Mouse (Mus musculus): ENCODE results near the gene Ermp1.

Ermp1 gene

GRCm38 (mm10) chr19:29647651-29648549 lies at the start of gene Ermp1:
Gene Ermp1, minus strand, starts transcription at chr19:29648415.
- peak; percentile 95 for DNase-seq (ENCODE audit: low read depth, low spot score)

DNA sequence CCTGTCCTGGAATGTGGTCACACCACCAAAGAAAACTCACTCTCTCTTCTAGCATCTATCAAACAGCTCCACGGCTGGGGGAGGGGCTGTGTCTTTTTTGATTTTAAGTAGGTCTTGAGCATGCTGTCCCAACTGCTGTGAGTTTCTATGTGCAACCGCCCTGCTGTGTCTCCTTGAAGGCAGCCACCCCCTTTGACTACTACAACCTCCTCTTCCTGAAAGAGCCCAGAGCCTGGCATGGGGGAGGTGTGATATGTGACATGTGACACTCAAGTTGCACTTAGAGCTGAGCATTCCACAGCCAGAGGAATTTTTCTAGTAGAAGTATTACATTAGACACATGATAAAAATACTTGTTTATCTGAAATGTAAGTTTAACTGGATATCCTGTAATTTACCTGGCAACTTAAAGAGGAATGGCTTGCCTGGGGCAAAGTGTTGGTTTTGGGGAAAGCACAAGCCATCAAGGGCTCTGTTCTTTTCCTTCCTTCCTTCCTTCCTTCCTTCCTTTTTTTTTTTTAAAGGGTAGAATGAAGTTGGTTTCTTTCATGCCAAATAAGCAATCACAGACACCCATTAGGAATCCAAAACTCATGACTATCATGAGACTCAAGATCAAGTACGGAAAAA lies 49.1 kb upstream of the Ermp1 start, which contains the start of gene Mlana:
Gene Mlana, plus strand, starts transcription at position 580 of the 630 bp plus-strand sequence.
- DNase-seq (ENCODE audit: low read depth, low spot score), result no peak

DNA sequence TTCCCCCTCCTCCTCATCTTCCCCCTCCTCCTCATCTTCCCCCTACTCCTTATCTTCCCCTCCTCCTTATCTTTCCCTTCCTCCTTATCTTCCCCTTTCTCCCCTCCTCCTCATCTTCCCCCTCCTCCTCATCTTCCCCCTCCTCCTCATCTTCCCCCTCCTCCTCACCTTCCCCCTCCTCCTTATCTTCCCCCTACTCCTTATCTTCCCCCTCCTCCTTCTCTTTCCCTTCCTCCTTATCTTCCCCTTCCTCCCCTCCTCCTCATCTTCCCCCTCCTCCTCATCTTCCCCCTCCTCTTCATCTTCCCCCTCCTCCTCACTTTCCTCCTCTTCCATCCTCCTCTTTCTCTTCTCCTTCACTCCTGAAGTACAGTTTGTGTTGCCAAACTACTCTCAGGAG lies 48.6 kb upstream of the Ermp1 start:
- no peak for DNase-seq (ENCODE audit: low read depth, low spot score)

DNA sequence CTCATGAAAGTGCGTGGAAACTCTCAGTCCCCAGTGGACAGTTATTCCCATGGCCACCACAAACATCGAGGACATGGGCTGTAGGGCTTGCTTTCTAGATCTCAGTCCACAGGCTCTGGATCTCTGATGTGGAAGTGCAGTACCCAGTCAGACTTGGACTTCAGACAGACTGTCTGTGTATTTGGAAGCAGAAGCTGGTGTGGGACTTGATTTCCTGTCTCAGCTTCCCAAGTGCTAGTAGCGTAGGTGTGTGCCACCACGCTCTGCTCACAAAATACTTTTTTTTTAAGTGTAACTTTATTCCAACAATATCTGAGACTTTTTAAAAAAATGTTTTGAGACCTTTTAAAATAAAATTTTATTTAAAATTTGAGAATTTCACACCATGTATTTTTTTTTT lies 48.1 kb upstream of the Ermp1 start:
- DNase-seq (ENCODE audit: low read depth, low spot score), result no peak

GRCm38 (mm10) chr19:29695071-29695470 lies 46.9 kb upstream of the Ermp1 start:
- no peak for DNase-seq (ENCODE audit: low read depth, low spot score)

DNA sequence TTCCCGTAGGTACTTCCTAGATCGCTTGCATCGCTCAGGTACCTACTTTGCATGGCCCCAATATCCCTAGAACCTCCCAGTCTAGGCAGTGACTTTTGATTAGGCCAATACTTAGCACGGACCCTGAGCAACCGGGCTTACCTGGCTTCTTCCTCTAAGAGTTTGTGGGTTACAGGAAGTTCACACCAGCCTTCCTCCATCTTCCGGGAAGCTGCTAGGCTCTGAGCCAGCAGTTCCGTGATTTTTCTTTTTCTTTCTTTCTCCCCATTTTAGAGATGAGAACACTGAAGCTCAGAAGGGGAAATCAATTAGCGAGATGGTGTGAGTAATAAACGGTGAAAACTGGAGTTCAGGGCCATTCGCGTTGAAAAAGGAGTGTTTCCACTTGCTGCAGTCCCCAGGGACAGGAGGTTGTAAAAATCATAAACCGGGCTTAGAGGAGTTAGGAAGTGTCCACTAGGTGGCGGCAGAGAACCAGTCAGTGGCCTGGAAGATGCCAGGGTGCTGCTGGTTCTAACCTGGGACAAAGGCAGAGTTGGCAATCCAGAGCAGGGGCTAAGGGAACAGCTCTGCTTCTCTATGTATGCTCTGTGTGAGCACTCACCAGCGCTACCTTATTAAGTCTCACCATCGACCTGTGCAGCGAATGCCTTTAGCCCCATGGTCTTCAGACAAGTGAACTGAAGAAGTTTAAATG lies 35.8 kb upstream of the Ermp1 start:
- DNase-seq (ENCODE audit: low read depth, low spot score), result peak; percentile 95

GRCm38 (mm10) chr19:29680182-29681152 lies 32.3 kb upstream of the Ermp1 start:
- DNase-seq (ENCODE audit: low read depth, low spot score), result no peak

- no peak for DNase-seq (ENCODE audit: low read depth, low spot score)
Observed at GRCm38 (mm10) chr19:29678181-29678778, 30.1 kb upstream of the Ermp1 start.

DNA sequence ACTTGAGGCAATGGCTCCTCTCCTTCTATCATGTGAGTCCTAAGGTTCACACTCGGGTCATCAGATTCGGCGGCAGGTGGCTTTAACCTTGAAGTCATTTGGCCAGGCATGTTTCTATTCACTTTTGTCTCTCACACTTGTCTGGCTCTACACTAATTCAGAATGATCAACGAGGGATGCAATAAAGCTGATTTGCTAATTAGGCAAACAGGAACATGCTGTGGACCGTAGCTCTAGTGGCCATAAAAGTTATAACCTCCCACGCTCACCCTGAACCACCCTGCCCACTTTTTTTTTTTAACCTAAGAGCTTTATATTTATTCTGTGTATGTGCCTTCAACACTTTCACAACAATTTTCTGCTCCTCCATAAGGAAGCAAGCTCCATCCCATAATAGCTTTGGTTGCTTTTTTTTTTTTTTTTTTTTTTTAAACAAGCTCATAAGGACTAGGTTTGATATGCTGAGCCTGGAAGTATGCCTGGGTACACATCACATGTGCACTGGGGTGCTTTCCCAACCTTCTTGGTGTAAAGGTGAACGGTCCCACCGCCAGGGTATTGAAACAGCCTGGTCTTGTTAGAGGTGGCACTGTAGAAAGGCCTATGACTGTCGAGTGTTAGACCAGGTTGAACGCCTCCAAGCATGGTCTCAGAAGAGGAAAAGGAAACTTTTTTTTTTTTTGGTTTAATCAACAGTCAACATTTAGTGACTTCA lies 28.4 kb upstream of the Ermp1 start:
- DNase-seq (ENCODE audit: low read depth, low spot score), result peak; percentile 10

DNA sequence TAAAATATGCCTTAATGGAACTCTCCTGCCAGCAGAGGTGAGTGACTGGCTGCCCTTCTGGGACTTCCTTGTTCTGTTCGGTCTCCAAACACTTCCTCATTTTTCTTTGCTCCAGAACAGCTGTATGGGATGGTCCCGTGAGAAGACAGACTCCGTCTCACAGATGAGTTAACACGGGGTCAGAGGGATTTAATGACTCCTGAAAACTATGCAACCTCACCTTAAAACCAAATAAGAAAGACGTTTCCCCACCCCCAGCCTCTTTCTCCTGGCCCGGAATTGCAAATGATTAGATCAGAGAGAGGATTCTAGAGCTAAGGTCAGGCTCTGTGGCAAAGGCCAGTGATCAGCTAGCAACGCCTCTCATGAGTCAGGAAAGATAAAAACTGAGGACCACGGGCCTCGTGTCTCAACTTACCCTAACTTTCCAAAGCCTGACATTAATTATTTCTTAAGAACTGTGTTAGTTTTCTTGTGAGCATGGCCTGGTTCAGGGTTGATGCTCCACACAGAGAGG lies 27.4 kb upstream of the Ermp1 start:
- DNase-seq (ENCODE audit: low read depth, low spot score), result no peak

GRCm38 (mm10) chr19:29674946-29675345 lies 26.7 kb upstream of the Ermp1 start:
- DNase-seq (ENCODE audit: low read depth, low spot score), result no peak

DNA sequence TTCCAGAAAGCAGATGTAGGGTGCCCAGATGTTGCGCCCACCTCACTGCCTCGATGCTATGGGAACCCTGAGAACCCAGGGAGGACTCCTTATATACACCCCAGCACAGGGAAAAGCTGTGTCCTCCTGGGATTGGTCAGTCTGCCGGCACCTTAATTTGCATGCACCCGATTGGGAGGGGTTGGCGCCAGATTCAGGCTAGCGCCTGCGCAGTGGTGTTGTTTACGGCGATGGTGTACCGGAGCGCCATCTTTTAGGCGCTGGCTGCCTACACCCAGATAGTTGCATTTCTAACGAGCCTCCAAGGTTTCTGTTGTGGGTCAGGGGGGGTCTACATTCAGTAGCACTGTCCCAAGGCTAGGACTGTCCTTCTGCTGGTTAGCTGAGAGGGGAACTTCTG lies 24.4 kb upstream of the Ermp1 start:
- no peak for DNase-seq (ENCODE audit: low read depth, low spot score)

DNA sequence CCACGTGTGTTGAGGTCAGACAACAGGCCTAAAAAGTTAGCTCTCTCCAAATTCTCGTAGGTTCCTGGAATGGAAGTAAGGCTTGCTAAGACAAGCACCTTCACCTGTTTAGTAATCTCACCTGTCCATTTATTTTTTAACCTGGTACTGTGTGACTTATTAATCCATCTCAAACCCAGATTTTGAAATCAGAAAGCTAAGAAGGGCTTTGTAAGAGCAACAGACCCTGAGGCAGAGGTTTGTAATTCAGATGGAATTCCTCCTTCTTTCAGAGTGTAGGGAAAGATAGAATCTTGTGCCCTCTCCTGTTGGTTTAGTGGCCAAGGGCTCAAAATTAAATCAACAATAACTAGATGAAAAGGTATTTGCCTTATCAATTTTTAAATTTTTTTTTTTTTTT lies 22.9 kb upstream of the Ermp1 start:
- DNase-seq (ENCODE audit: low read depth, low spot score), result no peak

GRCm38 (mm10) chr19:29670247-29670646 lies 22.0 kb upstream of the Ermp1 start:
- DNase-seq (ENCODE audit: low read depth, low spot score), result no peak

DNA sequence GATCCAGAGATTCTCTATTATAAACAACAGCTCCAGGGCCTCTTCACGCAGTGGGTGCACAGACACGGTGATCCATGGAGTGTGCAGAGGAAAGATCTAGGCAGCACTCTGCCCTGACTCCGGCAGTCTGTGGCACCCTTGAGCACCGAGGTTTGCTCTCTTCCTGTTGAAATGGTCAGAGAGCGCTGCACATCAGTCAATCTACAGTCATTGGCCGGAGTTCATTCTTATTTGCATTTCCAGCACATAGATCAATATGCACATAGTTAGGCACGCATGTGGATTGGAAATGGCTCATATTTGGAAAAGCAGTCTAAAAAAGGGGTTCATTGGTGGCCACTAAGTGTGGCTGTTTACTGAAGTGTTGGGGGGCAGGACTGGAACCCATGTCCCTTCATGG lies 19.9 kb upstream of the Ermp1 start:
- no peak for DNase-seq (ENCODE audit: low read depth, low spot score)

DNA sequence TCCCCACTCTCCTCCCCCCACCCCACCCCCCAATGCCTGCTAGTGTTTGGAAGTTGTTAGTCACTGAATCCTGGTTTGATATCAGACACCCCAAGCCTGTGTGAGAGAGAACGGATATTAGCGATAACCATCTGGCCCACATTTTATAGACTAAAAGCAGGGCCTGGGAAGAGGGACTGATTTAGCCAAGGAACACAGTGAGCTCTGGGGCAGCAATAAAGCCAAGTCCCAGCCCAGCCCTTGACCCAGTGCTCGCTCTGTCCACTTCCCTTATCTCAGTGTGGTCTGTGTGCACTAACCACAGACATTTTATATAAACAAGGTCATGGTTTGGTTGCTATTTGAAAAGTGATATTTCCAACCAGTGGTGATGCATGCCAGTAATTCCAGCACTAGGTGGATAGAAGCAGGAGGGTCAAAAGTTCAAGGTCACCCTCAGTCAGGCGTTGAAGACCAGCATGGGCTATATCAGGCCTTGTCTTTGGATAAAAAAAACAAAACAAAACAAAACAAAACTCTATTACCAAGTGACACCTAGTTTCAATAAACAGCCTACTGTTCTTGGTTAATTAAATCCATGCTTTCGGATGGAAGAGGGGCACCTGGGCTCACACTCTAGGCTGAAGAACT lies 18.9 kb upstream of the Ermp1 start:
- no peak for DNase-seq (ENCODE audit: low read depth, low spot score)

GRCm38 (mm10) chr19:29666164-29666563 lies 17.9 kb upstream of the Ermp1 start:
- no peak for DNase-seq (ENCODE audit: low read depth, low spot score)

GRCm38 (mm10) chr19:29664934-29665333 lies 16.7 kb upstream of the Ermp1 start:
- DNase-seq (ENCODE audit: low read depth, low spot score), result no peak

- DNase-seq (ENCODE audit: low read depth, low spot score), result no peak
Observed at GRCm38 (mm10) chr19:29663780-29664179, 15.6 kb upstream of the Ermp1 start.

All from A20 (cell line).